Mouse (Mus musculus): Measurements from ENCODE around the gene 2310057J18Rik. TPM values are rescaled to one million over a fixed set of nuclear protein-coding genes. Genes with fewer than 3 reads are reported as not detected.
"Not testable (repeated sequence)": the region's sequence is repeated elsewhere in the genome, so short reads cannot be mapped to it uniquely, and the experiment has no call there.

2310057J18Rik gene
- polyA plus RNA-seq (2012; ENCODE audit: insufficient read depth, insufficient read length, low replicate concordance, missing spikeins), result not detected in 2 replicates

DNA sequence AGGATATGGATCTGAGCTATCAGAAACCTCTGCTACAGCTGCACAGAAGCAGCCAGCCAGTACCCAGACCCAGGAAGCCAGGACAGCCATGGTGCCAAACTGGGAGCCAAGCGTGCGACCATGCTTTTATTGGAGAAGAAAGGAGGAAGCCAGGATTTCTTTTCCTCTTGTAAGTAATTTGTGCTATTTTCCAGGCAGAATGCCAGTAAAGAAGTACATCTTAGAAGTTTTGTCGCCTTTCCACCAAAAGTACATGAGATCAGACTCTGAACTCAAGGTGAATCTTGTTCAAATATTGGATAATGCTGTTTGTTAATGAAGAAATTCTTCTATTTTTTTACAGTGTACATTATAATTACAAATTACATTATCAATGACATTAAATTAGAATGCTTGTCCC is at the start of gene 2310057J18Rik:
2310057J18Rik (minus strand) TSS at position 101 of the 400 bp plus-strand sequence.
- Histone ChIP-seq H3K4me3 (ENCODE audit: insufficient read depth, low read depth, low read length) (no peak within 1 kb of the TSS), H3K4me1 (ENCODE audit: control insufficient read depth, insufficient read depth, low read length) (no peaks in the 10 kb centered on the region), H3K27ac (ENCODE audit: insufficient read depth, low read depth, low read length) (no peak within 1 kb of the TSS)
- 43% methylated on average over 3 of the region's 3 CpGs for WGBS
- TF ChIP-seq POLR2A (IDR thresholded peaks at IDR 0.05; ENCODE audit: insufficient read depth, low read depth, low read length), result no peak
- TF ChIP-seq CTCF (IDR thresholded peaks at IDR 0.05; ENCODE audit: insufficient read depth, low read depth, low read length), result no peak

DNA sequence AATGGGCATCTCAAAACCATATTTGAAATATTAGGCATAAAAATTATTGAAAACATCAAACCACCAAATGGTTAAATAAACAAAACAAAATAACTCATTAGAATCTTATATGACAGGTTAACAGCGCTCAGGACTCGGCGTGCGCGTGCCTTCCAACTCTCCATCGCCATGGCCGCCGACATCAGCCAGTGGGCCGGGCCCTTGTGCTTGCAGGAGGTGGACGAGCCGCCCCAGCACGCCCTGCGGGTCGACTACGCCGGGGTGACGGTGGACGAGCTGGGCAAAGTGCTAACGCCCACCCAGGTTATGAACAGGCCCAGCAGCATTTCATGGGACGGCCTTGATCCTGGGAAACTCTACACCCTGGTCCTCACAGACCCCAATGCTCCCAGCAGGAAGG is 43.9 kb upstream of the 2310057J18Rik start:
- not testable (repeated sequence) for H3K4me1 ChIP-seq (ENCODE audit: control insufficient read depth, insufficient read depth, low read length); H3K4me3 ChIP-seq (ENCODE audit: insufficient read depth, low read depth, low read length); H3K27ac ChIP-seq (ENCODE audit: insufficient read depth, low read depth, low read length)
- 98% methylated on average over 12 of the region's 20 CpGs for WGBS

DNA sequence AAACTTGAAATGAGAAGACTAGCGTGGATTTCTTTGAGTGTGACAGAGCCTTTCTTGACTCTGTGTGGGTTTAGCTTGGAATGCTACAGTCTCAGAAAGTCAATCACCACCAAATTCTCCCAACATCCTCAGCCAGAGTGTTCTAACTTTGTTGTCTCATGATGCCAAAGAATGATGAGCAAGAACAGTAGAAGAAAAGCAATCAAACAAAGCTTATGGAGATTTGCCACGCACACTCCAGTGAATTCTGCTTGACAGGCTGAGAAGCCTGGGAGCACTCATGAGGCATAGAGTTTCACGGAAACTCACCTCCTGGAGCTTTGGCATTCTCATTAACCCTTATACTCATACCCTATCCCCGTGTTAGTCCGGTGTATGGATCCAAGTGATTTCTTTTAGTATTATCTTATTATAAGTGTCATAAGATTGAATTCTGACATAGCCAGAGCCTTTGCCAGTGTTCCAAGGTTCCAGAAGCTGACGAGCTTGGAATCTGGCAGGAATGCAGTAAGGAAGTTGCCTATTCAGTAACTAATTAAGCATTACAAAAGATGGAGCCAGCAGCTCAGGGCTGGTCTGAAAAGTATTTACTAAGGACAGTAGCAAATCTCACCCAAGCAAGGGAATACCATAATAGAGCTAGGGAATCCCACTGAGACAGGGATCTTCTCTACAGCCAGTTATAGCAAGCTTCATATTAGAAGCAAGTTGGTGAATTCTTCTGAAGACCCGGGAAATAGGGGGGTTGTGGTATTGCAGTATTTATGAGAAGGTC is 33.6 kb upstream of the 2310057J18Rik start:
- TF ChIP-seq POLR2A (IDR thresholded peaks at IDR 0.05; ENCODE audit: insufficient read depth, low read depth, low read length), result no peak
- TF ChIP-seq CTCF (IDR thresholded peaks at IDR 0.05; ENCODE audit: insufficient read depth, low read depth, low read length), result no peak
- no peak overlapping the region for H3K4me3 ChIP-seq (ENCODE audit: insufficient read depth, low read depth, low read length)
- WGBS, result 44% methylated on average over 7 of the region's 7 CpGs
- H3K27ac ChIP-seq (ENCODE audit: insufficient read depth, low read depth, low read length), result no peak overlapping the region
- H3K4me1 ChIP-seq (ENCODE audit: control insufficient read depth, insufficient read depth, low read length), result no peaks in the 10 kb centered on the region

DNA sequence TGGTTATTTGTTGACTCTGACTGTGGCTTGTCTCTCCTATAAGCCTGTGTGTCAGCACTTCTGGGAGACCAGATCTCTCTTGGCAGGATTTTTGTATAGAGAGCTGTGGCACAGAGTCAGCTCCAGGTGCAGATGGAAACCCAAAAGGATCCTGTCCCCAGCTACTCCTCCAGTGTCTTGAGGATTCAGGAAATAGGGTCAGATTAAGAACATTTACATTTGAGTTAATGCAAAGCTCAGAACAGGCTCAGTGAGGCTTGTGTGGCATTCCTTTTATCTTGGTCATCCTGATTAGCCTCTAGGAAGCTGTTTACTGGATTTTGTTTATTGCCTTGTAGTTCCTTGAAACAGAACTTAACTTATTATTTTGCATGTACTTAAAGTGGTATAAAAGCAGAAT is 11.7 kb upstream of the 2310057J18Rik start:
- H3K27ac ChIP-seq (ENCODE audit: insufficient read depth, low read depth, low read length), result no peak overlapping the region
- no peaks in the 10 kb centered on the region for H3K4me1 ChIP-seq (ENCODE audit: control insufficient read depth, insufficient read depth, low read length)
- H3K4me3 ChIP-seq (ENCODE audit: insufficient read depth, low read depth, low read length), result no peak overlapping the region
- TF ChIP-seq POLR2A (IDR thresholded peaks at IDR 0.05; ENCODE audit: insufficient read depth, low read depth, low read length) (no peak), CTCF (IDR thresholded peaks at IDR 0.05; ENCODE audit: insufficient read depth, low read depth, low read length) (no peak)

DNA sequence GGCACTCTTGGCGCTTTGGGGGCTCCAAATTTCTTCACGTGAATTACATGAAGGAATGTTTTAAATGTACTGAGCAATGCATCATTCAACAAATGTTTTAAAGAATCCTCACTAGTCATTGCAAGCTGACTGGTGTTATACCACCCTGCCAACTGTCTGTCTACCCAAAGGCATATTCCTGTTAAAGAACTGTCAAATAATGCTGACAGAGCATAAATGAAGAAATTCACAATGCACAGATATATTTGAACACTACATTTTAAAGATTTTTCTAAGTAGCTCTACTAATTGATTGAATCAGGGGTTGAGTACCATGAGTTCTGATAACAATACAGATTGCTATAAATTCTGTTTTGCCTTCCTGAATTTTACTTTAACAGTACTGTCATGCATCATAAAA is 2.9 kb upstream of the 2310057J18Rik start:
- Histone ChIP-seq H3K4me3 (ENCODE audit: insufficient read depth, low read depth, low read length) (no peak overlapping the region), H3K4me1 (ENCODE audit: control insufficient read depth, insufficient read depth, low read length) (no peaks in the 10 kb centered on the region), H3K27ac (ENCODE audit: insufficient read depth, low read depth, low read length) (no peak overlapping the region)
- WGBS, result 77% methylated on average over 2 of the region's 2 CpGs
- TF ChIP-seq CTCF (IDR thresholded peaks at IDR 0.05; ENCODE audit: insufficient read depth, low read depth, low read length) (no peak), POLR2A (IDR thresholded peaks at IDR 0.05; ENCODE audit: insufficient read depth, low read depth, low read length) (no peak)

DNA sequence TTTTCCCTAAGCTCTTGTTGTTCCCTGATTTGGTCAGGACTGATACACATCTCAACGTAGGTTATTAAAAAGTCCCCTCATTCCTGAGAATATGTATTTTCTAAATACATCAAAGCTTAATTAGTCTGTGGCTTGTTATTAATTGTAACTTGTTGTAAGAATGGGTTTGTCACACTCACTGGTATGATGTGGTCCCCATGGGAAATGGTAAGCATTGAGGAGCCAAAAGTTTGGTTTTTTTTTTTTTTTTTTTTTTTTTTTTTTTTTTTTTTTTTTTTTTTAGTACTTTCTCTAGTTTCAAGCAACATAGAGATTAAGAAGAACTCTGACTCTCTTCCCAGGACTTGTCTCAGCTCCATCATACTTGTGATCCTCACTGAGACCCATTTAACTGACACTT is 17.9 kb downstream of the 2310057J18Rik start:
- no peaks in the 10 kb centered on the region for H3K4me1 ChIP-seq (ENCODE audit: control insufficient read depth, insufficient read depth, low read length)
- H3K4me3 ChIP-seq (ENCODE audit: insufficient read depth, low read depth, low read length), result no peak overlapping the region
- 86% methylated on average over 1 of the region's 1 CpGs for WGBS
- H3K27ac ChIP-seq (ENCODE audit: insufficient read depth, low read depth, low read length), result no peak overlapping the region
- TF ChIP-seq CTCF (IDR thresholded peaks at IDR 0.05; ENCODE audit: insufficient read depth, low read depth, low read length) (no peak), POLR2A (IDR thresholded peaks at IDR 0.05; ENCODE audit: insufficient read depth, low read depth, low read length) (no peak)

DNA sequence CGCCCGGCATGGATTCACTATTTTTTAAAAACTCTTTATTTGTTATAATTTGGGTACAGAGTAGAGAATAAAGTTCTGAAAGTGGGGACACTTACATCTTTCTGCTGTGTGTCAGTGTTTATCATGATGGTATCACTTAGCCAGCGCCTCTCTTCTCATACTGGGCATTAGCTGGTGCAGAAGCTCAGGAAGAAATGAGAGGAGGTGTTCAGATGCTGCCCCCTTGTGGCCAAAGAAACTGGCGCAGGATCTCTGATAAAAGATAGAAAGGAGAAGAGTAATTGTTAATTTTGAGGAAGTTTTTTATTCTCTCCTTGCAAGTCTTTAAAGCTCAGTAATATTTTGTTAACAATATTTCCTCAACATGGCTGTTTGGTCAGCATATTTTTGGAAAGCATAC is 31.0 kb downstream of the 2310057J18Rik start:
- no peak overlapping the region for H3K27ac ChIP-seq (ENCODE audit: insufficient read depth, low read depth, low read length)
- no peak overlapping the region for H3K4me3 ChIP-seq (ENCODE audit: insufficient read depth, low read depth, low read length)
- H3K4me1 ChIP-seq (ENCODE audit: control insufficient read depth, insufficient read depth, low read length), result no peaks in the 10 kb centered on the region
- 46% methylated on average over 4 of the region's 4 CpGs for WGBS
- TF ChIP-seq POLR2A (IDR thresholded peaks at IDR 0.05; ENCODE audit: insufficient read depth, low read depth, low read length) (no peak), CTCF (IDR thresholded peaks at IDR 0.05; ENCODE audit: insufficient read depth, low read depth, low read length) (no peak)

DNA sequence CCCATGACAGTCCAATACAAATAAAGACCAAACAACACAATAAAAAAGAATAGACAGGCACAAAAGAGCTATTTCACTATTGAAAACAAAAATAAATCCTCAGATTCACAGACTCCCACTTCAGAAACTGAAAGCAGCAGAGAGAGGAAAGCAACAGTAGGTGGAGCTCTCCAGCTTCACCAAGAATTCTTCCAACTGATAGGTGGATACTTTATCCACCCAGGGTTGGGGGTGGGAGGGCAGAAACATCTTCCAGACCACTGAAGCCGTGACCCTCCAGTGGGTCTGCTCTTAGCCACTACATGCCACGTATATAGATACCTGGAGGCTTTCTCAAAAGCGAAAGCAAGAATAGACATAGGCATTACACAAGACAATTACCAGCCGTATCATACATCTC is 31.6 kb downstream of the 2310057J18Rik start:
- Histone ChIP-seq H3K27ac (ENCODE audit: insufficient read depth, low read depth, low read length) (no peak overlapping the region), H3K4me1 (ENCODE audit: control insufficient read depth, insufficient read depth, low read length) (no peaks in the 10 kb centered on the region), H3K4me3 (ENCODE audit: insufficient read depth, low read depth, low read length) (no peak overlapping the region)
- 74% methylated on average over 4 of the region's 4 CpGs for WGBS
- no peak for TF ChIP-seq CTCF (IDR thresholded peaks at IDR 0.05; ENCODE audit: insufficient read depth, low read depth, low read length)
- no peak for TF ChIP-seq POLR2A (IDR thresholded peaks at IDR 0.05; ENCODE audit: insufficient read depth, low read depth, low read length)

Other genes starting within 250 kb of the 2310057J18Rik start
- gene Soga3, start 157.5 kb upstream of the 2310057J18Rik start, polyA plus RNA-seq (2012; ENCODE audit: insufficient read depth, insufficient read length, low replicate concordance, missing spikeins), result not detected in 2 replicates
- gene Gm49353, start 212.7 kb upstream of the 2310057J18Rik start, polyA plus RNA-seq (2012; ENCODE audit: insufficient read depth, insufficient read length, low replicate concordance, missing spikeins), result not detected in 2 replicates
- not detected in 2 replicates for gene 9330159F19Rik, start 225.3 kb upstream of the 2310057J18Rik start, polyA plus RNA-seq (2012; ENCODE audit: insufficient read depth, insufficient read length, low replicate concordance, missing spikeins)

Measured in olfactory bulb, adult 2 months (tissue).